In the genomic region with DNA sequence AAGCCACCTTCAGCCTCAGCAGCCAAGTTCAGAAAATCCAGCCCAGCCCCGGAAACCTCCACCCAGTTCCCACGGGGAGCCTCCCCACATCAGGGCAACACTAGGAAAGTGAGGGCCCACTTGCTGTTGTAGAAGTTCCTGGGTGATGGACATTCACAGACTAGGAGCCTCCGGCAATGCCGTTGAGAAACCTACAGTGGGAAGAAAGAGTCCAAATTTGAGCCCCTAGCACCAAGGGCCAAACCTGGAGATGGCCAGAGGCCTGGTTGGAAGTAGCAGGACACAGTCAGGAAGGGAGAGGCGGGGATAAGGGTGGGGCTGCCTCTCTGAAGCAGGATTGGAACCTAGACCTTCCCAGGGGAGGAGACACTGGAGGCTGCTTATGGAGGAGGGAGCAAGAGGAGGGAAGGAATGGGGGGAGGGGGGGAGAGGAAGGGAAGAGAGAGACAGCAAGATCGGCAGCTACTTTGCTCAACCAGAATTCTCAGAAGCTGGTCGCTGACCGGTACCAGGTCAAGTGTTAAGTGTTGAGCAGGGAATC, we compare ENCODE assay signal across 8 mouse cellular contexts. TPM values are rescaled to one million over a fixed set of nuclear protein-coding genes. Genes with fewer than 3 reads are reported as not detected.
DNase-seq lines count a peak whose midpoint lies in the region; ATAC-seq and TF ChIP-seq lines count a peak whose summit lies in the region.

No protein-coding gene starts in this region.

- H3K9me3 ChIP-seq in intestine, embryonic 15.5 days = no peaks in the 10 kb centered on the region
- no peaks in the 10 kb centered on the region for H3K9me3 ChIP-seq in liver, postnatal 0 days (ENCODE audit: low read length)

- no peak for ATAC-seq in intestine, embryonic 15.5 days
- ATAC-seq in liver, postnatal 0 days = no peak

- peaks cover 18% of the 10 kb centered on the region for H3K4me1 ChIP-seq in intestine, embryonic 15.5 days (replicated peaks)
- peaks cover 15% of the 10 kb centered on the region for H3K4me1 ChIP-seq in liver, postnatal 0 days (ENCODE audit: insufficient read depth)

- no peak for TF ChIP-seq EP300 in liver, postnatal 0 days (IDR thresholded peaks at IDR 0.05; ENCODE audit: low read depth)

- peak overlapping the region; percentile 79 for H3K4me2 ChIP-seq in intestine, embryonic 15.5 days (replicated peaks)
- H3K4me2 ChIP-seq in liver, postnatal 0 days (ENCODE audit: low read depth, low read length) = peak overlapping the region; percentile 99

- H3K27me3 ChIP-seq in intestine, embryonic 15.5 days (replicated peaks) = no peaks in the 10 kb centered on the region
- H3K27me3 ChIP-seq in liver, postnatal 0 days (ENCODE audit: insufficient read depth, low read length) = no peaks in the 10 kb centered on the region

- H3K4me3 ChIP-seq in intestine, embryonic 15.5 days (replicated peaks) = peak overlapping the region; percentile 83
- H3K4me3 ChIP-seq in liver, postnatal 0 days (ENCODE audit: low read depth, low read length) = peak overlapping the region; percentile 93

- WGBS in intestine, embryonic 15.5 days = 28% methylated on average over 8 of the region's 8 CpGs
- 31% methylated on average over 8 of the region's 8 CpGs for WGBS in liver, postnatal 0 days (ENCODE audit: insufficient replicate concordance)

- peak overlapping the region; percentile 33; the same call in 1 of the 2 replicates for H3K9ac ChIP-seq in intestine, embryonic 15.5 days
- H3K9ac ChIP-seq in liver, postnatal 0 days (replicated peaks) = peak overlapping the region; percentile 35; the same call in 1 of the 2 replicates

- no peak for TF ChIP-seq CTCF in liver, postnatal 0 days (IDR thresholded peaks at IDR 0.05; ENCODE audit: low read depth)

- H3K36me3 ChIP-seq in intestine, embryonic 15.5 days = no peaks in the 10 kb centered on the region
- H3K36me3 ChIP-seq in liver, postnatal 0 days (replicated peaks; ENCODE audit: insufficient read depth, low read length) = no peaks in the 10 kb centered on the region; the same call in 1 of the 2 replicates

- intact Hi-C loops in gastrocnemius, postnatal 36 days (cut with DNase I) = loop anchor here (2.0 kb wide), 1 partner anchor 34 kb away; a partner anchor contains a TSS

- H3K27ac ChIP-seq in intestine, embryonic 15.5 days = peak overlapping the region; percentile 99
- peak overlapping the region; percentile 92; the same call in 1 of the 2 replicates for H3K27ac ChIP-seq in liver, postnatal 0 days (ENCODE audit: low read depth)

- DNase-seq in ES-CJ7 (ENCODE audit: low read depth, low spot score) (peak; percentile 74), adipocyte (ENCODE audit: low spot score) (peak; percentile 93)
- DNase-seq in gastrocnemius, postnatal 36 days = peak; percentile 72 to 74
- DNase-seq in liver, postnatal 0 days = no peak
- peak; percentile 31 for DNase-seq in telencephalon, adult 2 months (ENCODE audit: low read depth, low spot score)
- DNase-seq in spleen, postnatal 36 days (ENCODE audit: low spot score in 2 of 2) = no peak
- no peak for DNase-seq in thymus, postnatal 4 days

RNA-seq across cellular contexts. Expression of a gene that starts 1.3 kb away (rescaled TPM):
- 10 to 100 TPM; 20.6 to 21.8 TPM for total RNA-seq in gastrocnemius, postnatal 36 days (2021)
- polyA plus RNA-seq in intestine, embryonic 15.5 days (2015; fragmentation: Nextera tagmentation; extraction: Ambion mirVana) = 57.6 and 61.0 TPM in 2 replicates
- 25.4 and 31.4 TPM in 2 replicates for polyA plus RNA-seq in liver, postnatal 0 days (2015; fragmentation: Nextera tagmentation; extraction: Ambion mirVana)

RNA-seq across cellular contexts. Expression of a gene that starts 2.9 kb away (rescaled TPM):
- total RNA-seq in gastrocnemius, postnatal 36 days (2021) = 10 to 100 TPM; 36.9 to 40.2 TPM
- polyA plus RNA-seq in intestine, embryonic 15.5 days (2015; fragmentation: Nextera tagmentation; extraction: Ambion mirVana) = 32.0 and 33.6 TPM in 2 replicates
- polyA plus RNA-seq in liver, postnatal 0 days (2015; fragmentation: Nextera tagmentation; extraction: Ambion mirVana) = 7.5 and 8.1 TPM in 2 replicates

RNA-seq across cellular contexts. Expression of a gene that starts 20.6 kb away (rescaled TPM):
- 1 to 10 TPM; 8.0 to 8.9 TPM for total RNA-seq in gastrocnemius, postnatal 36 days (2021)
- 37.3 and 43.6 TPM in 2 replicates for polyA plus RNA-seq in intestine, embryonic 15.5 days (2015; fragmentation: Nextera tagmentation; extraction: Ambion mirVana)
- 11.7 and 13.1 TPM in 2 replicates for polyA plus RNA-seq in liver, postnatal 0 days (2015; fragmentation: Nextera tagmentation; extraction: Ambion mirVana)

RNA-seq across cellular contexts. Expression of a gene that starts 21.7 kb away (rescaled TPM):
- total RNA-seq in gastrocnemius, postnatal 36 days (2021) = 10 to 100 TPM; 18.3 to 20.3 TPM
- polyA plus RNA-seq in intestine, embryonic 15.5 days (2015; fragmentation: Nextera tagmentation; extraction: Ambion mirVana) = 89.9 and 99.6 TPM in 2 replicates
- polyA plus RNA-seq in liver, postnatal 0 days (2015; fragmentation: Nextera tagmentation; extraction: Ambion mirVana) = 35.9 and 38.0 TPM in 2 replicates

RNA-seq across cellular contexts. Expression of a gene that starts 32.7 kb away (rescaled TPM):
- total RNA-seq in gastrocnemius, postnatal 36 days (2021) = 100 to 1,000 TPM; 105 to 123 TPM
- 449 and 456 TPM in 2 replicates for polyA plus RNA-seq in intestine, embryonic 15.5 days (2015; fragmentation: Nextera tagmentation; extraction: Ambion mirVana)
- 73.2 and 76.8 TPM in 2 replicates for polyA plus RNA-seq in liver, postnatal 0 days (2015; fragmentation: Nextera tagmentation; extraction: Ambion mirVana)

Comparison
In these comparisons a context has a peak if more than half of its experiments do, and no peak if none do; other contexts are left out.
1. DNase-seq: peak in ES-CJ7 (single experiment), adipocyte (single experiment), gastrocnemius, postnatal 36 days (2 of 2) and telencephalon, adult 2 months (single experiment); none in liver, postnatal 0 days (single experiment), spleen, postnatal 36 days (0 of 2) and thymus, postnatal 4 days (single experiment).